Mouse (Mus musculus) adrenal gland, postnatal 25 days (tissue): Measurements from ENCODE around the gene Ube2m. TPM values are rescaled to one million over a fixed set of nuclear protein-coding genes. Genes with fewer than 3 reads are reported as not detected.

Experiments
- DNase-seq: peaks from one replicate; pipeline ENCODE4 v3.0.0; 2021; ENCODE audit warnings: mixed read lengths
- total RNA-seq: library from RNA; stranded (reverse); gene quantifications from 2 replicates; pipeline ENCODE4 v1.2.3, GENCODE M21; 2021

Gene Ube2m
- total RNA-seq, 1 experiment from 2014 or later: 170 TPM

DNA sequence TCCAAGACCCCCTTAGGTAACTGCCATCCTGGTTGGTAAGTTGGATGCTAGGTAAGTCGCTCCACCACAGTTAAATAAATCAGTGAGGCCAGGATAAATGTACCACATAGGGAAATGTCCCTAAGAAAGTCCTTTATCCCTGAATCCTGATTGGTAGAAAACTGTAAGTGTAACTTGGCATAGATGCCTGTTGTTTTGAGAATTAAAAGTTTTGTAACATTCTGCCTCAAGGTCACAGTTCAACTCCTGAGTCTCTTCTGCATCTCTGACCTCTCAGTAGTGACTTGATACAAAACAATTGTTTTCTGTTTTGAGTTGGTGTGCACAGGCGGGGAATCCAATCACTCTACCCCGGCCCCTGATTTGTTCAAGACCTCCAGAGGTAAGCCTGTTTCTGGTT is 39.2 kb downstream of the Ube2m start, which contains the start of gene Trim28:
TSS of gene Trim28 (plus strand) at position 264 of the 400 bp plus-strand sequence.
- DNase-seq: no peak

GRCm38 (mm10) chr7:12998053-12998452 is 40.0 kb downstream of the Ube2m start, which contains the start of gene Slc27a5:
Gene Slc27a5 (minus strand): TSS chr7:12998192.
- no peak for DNase-seq

GRCm38 (mm10) chr7:12997230-12997629 is 40.8 kb downstream of the Ube2m start:
- DNase-seq: no peak

GRCm38 (mm10) chr7:12995862-12996261 is 42.2 kb downstream of the Ube2m start:
- DNase-seq: no peak

GRCm38 (mm10) chr7:12993148-12993547 is 44.9 kb downstream of the Ube2m start:
- no peak for DNase-seq

DNA sequence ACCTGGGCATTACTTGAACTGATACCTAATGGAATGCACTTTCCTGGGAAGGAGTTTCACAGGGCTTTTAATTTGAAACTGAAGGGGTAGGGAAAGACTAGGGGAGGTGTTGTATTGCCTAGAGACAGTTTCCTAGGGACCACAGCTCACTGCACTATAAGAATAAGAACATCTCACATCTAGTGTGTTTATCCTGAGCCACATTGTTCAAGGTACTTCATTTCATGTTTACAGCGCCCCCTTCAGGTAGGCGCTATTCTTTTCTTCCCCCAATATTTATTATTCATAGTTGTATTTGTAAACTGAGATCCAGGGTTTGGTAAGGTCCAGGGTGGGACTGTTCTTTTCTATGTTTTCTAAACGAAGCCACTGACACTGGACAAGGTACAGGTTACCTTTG is 45.9 kb downstream of the Ube2m start:
- no peak for DNase-seq

DNA sequence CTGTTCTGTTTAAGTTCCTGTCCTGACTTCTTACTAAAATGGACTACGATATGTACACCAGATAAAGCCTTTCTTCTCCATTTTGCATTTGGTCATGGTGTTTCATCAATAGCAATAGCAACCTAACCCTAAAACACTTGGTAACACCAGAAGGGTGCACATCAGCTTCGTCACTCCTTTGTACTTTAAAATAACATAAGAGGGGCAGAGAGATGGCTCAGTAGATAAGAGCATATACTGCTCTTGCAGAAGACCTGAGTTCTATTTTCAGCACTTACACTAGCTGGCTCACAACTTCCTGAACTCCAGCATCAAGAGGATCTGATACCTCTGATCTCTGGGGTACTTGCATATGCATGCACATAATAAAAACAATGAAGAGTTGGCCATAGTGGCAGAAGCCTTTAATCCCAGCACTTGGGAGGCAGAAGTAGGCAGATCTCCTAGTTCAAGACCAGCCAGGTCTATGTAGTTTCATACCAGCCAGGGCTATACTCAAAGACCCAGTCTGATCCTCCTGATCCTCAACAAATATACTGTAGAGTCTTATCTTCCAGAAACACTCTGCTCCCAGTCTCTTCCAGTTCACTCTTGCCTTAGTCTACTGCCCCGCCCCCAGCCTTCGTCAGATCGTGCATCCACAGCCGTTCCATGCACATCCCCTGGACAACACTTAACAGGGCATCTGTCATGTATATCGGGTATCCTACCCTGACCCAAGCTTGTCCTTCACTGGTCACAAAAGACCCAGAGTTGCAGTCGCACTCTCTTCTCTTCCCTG is 50.5 kb downstream of the Ube2m start:
- DNase-seq: no peak

DNA sequence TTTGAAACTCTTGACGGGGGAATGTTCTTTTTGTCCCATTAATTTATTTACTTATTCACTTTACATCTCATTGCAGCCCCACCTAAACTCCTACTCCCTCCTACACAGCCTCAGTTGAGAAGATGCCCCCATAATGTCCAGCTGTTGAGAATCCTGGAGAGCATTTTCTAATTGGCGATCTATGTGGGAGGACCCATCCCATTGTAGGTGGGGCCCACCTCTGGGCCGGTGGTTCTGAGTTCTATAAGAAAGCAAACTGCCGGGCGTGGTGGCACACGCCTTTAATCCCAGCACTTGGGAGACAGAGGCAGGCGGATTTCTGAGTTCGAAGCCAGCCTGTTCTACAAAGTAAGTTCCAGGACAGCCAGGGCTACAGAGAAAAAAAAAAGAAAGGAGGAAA is 51.2 kb downstream of the Ube2m start:
- no peak for DNase-seq

GRCm38 (mm10) chr7:12985724-12986123 is 52.4 kb downstream of the Ube2m start:
- DNase-seq: no peak

Other genes with a start within 250 kb of the Ube2m start
- gene Zscan18, start 234.6 kb downstream of the Ube2m start, total RNA-seq: 5.8 and 8.1 TPM in 2 replicates
- 15.1 and 15.2 TPM in 2 replicates for gene Zfp329, start 219.4 kb downstream of the Ube2m start, total RNA-seq
- gene Zfp110, start 203.5 kb downstream of the Ube2m start, total RNA-seq: 23.1 and 27.2 TPM in 2 replicates
- gene Zfp128, start 157.1 kb downstream of the Ube2m start, total RNA-seq: 3.6 and 3.7 TPM in 2 replicates
- gene Zscan22, start 140.5 kb downstream of the Ube2m start, total RNA-seq: 13.6 and 17.5 TPM in 2 replicates
- gene Rps5, start 116.0 kb downstream of the Ube2m start, total RNA-seq: 829 and 881 TPM in 2 replicates
- 0.18 and 0.29 TPM in 2 replicates for gene Rnf225, start 110.9 kb downstream of the Ube2m start, total RNA-seq
- 12.8 and 13.1 TPM in 2 replicates for gene Zfp324, start 72.4 kb downstream of the Ube2m start, total RNA-seq
- gene Zfp446, start 60.4 kb downstream of the Ube2m start, total RNA-seq: 8.0 and 9.0 TPM in 2 replicates
- gene Slc27a5, start 40.1 kb downstream of the Ube2m start, total RNA-seq: 6.2 TPM in 1 of 2 replicates, not detected in the other
- gene Trim28, start 39.2 kb downstream of the Ube2m start, total RNA-seq: 273 and 297 TPM in 2 replicates
- 15.3 and 16.1 TPM in 2 replicates for gene Zbtb45, start 28.2 kb downstream of the Ube2m start, total RNA-seq
- gene Chmp2a, start 3.5 kb downstream of the Ube2m start, total RNA-seq: 218 and 223 TPM in 2 replicates
- 3.8 and 4.1 TPM in 2 replicates for gene Mzf1, start 16.5 kb upstream of the Ube2m start, total RNA-seq
- gene Vmn1r85, start 56.9 kb upstream of the Ube2m start, total RNA-seq: not detected in 2 replicates
- not detected in 2 replicates for gene Vmn1r86, start 81.6 kb upstream of the Ube2m start, total RNA-seq
- gene Vmn1r87, start 101.9 kb upstream of the Ube2m start, total RNA-seq: not detected in 2 replicates
- 0.12 TPM in 1 of 2 replicates, not detected in the other for gene Vmn1r88, start 121.3 kb upstream of the Ube2m start, total RNA-seq
- gene Vmn1r89, start 174.7 kb upstream of the Ube2m start, total RNA-seq: not detected in 2 replicates
- gene Lig1, start 239.0 kb upstream of the Ube2m start, total RNA-seq: 17.7 and 20.2 TPM in 2 replicates
- gene Zswim9, start 240.4 kb upstream of the Ube2m start, total RNA-seq: 13.2 and 14.5 TPM in 2 replicates